Mouse (Mus musculus) mouse embryonic stem cell (cell line): Measurements from ENCODE around the gene 4930415O20Rik.

ENCODE experiments used
- in situ Hi-C, 2 experiments: fragments of 300-500 bp; cut with MboI; formaldehyde crosslinking; loops; 1 replicate in 1 of 2; 3 replicates in 1 of 2; pipeline ENCODE4 v1.14.3; 2019 to 2020; ENCODE audit warnings: low sequenced_read_pairs in 2 of 2, low pct_unique_long_range_greater_than_20kb in 1 of 2, mixed read lengths in 1 of 2; ENCODE audit not compliant: unreplicated experiment in 1 of 2

The 4930415O20Rik gene

GRCm38 (mm10) chr15:98616362-98617175, 45.8 kb downstream of the 4930415O20Rik start:
- in situ Hi-C loops: loop anchor here (5.0 kb wide), 1 partner anchor 44 kb away; the partner anchor contains the start of genes 4930415O20Rik (in 2 of the 2) and Ccnt1 (in 2 of the 2)

- in situ Hi-C loops: loop anchor here (5.0 kb wide), 1 partner anchor 45 kb away; the partner anchor contains the start of genes 4930415O20Rik (in 2 of the 2) and Ccnt1 (in 2 of the 2)
These were observed 46.4 kb downstream of the 4930415O20Rik start for GRCm38 (mm10) chr15:98617176-98617537.

GRCm38 (mm10) chr15:98622199-98622598, 51.4 kb downstream of the 4930415O20Rik start:
- in situ Hi-C loops: no loop called here

GRCm38 (mm10) chr15:98622721-98623120, 51.9 kb downstream of the 4930415O20Rik start:
- in situ Hi-C loops: no loop called here

- in situ Hi-C loops: no loop called here
These were observed 52.6 kb downstream of the 4930415O20Rik start for GRCm38 (mm10) chr15:98623361-98623821.

GRCm38 (mm10) chr15:98626078-98626477, 55.3 kb downstream of the 4930415O20Rik start:
- in situ Hi-C loops: no loop called here

- in situ Hi-C loops: no loop called here
These were observed 55.8 kb downstream of the 4930415O20Rik start for GRCm38 (mm10) chr15:98626487-98627212.

GRCm38 (mm10) chr15:98628589-98629254, 57.9 kb downstream of the 4930415O20Rik start:
- in situ Hi-C loops: no loop called here

GRCm38 (mm10) chr15:98629464-98629863, 58.7 kb downstream of the 4930415O20Rik start:
- in situ Hi-C loops: no loop called here

- in situ Hi-C loops: no loop called here
These were observed 59.7 kb downstream of the 4930415O20Rik start, which contains the start of gene Cacnb3 for GRCm38 (mm10) chr15:98630540-98630939. TSS of gene Cacnb3 (plus strand) at chr15:98630840.

GRCm38 (mm10) chr15:98631493-98631892, 60.7 kb downstream of the 4930415O20Rik start:
- in situ Hi-C loops: no loop called here

- in situ Hi-C loops: no loop called here
These were observed 61.4 kb downstream of the 4930415O20Rik start for GRCm38 (mm10) chr15:98632107-98632744.

GRCm38 (mm10) chr15:98632921-98633320, 62.1 kb downstream of the 4930415O20Rik start:
- in situ Hi-C loops: no loop called here

- in situ Hi-C loops: no loop called here
These were observed 63.1 kb downstream of the 4930415O20Rik start for GRCm38 (mm10) chr15:98633822-98634470.

GRCm38 (mm10) chr15:98634541-98635081, 63.8 kb downstream of the 4930415O20Rik start:
- in situ Hi-C loops: no loop called here

- in situ Hi-C loops: no loop called here
These were observed 64.6 kb downstream of the 4930415O20Rik start for GRCm38 (mm10) chr15:98635291-98635841.

GRCm38 (mm10) chr15:98636517-98636916, 65.7 kb downstream of the 4930415O20Rik start:
- in situ Hi-C loops: no loop called here
